Mouse (Mus musculus) ES-CJ7 (cell line): ENCODE measurements at regions not wholly inside any gene's neighbourhood (a gene's known extent, or its start where the extent isn't known, plus 50 kb on each side); places are given as distances from the start of the nearest gene placed in this dataset.
"Not testable (repeated sequence)": the region's sequence is repeated elsewhere in the genome, so short reads cannot be mapped to it uniquely, and the experiment has no call there.

Source experiments
- DNase-seq: peaks from one replicate; pipeline ENCODE4 v3.0.0; 2011; ENCODE audit warnings: low read depth, low spot score

- DNase-seq: no peak
Measured at GRCm38 (mm10) chr7:73608070-73608803, 66.6 kb upstream of the Chd2 start.

GRCm38 (mm10) chr7:73607450-73608005 is 65.9 kb upstream of the Chd2 start:
- DNase-seq: no peak

- peak; percentile 96 for DNase-seq
Measured at GRCm38 (mm10) chr7:73606677-73607449, 65.2 kb upstream of the Chd2 start.

- peak; percentile 74 for DNase-seq
Measured at GRCm38 (mm10) chr7:73604597-73604996, 63.0 kb upstream of the Chd2 start.

- peak; percentile 95 for DNase-seq
Measured at GRCm38 (mm10) chr7:73602815-73603551, 61.4 kb upstream of the Chd2 start.

- DNase-seq: peak; percentile 67
Measured at GRCm38 (mm10) chr7:73601336-73601735, 59.7 kb upstream of the Chd2 start.

GRCm38 (mm10) chr7:73600776-73601175 is 59.1 kb upstream of the Chd2 start:
- DNase-seq: no peak

- not testable (repeated sequence) for DNase-seq
Measured at GRCm38 (mm10) chr7:73600003-73600385, 58.4 kb upstream of the Chd2 start.

GRCm38 (mm10) chr7:73599354-73600002 is 57.8 kb upstream of the Chd2 start:
- DNase-seq: no peak

- no peak for DNase-seq
Measured at GRCm38 (mm10) chr7:73597968-73598367, 56.3 kb upstream of the Chd2 start.

GRCm38 (mm10) chr7:73596866-73597840 is 55.5 kb upstream of the Chd2 start:
- DNase-seq: no peak

- DNase-seq: no peak
Measured at GRCm38 (mm10) chr7:73596415-73596814, 54.8 kb upstream of the Chd2 start.

GRCm38 (mm10) chr7:73595860-73596259 is 54.2 kb upstream of the Chd2 start:
- no peak for DNase-seq

- peak; percentile 94 for DNase-seq
Measured at GRCm38 (mm10) chr7:73595140-73595825, 53.7 kb upstream of the Chd2 start.

GRCm38 (mm10) chr7:73594492-73595139 is 53.0 kb upstream of the Chd2 start:
- DNase-seq: no peak

GRCm38 (mm10) chr7:73593645-73594385 is 52.2 kb upstream of the Chd2 start:
- no peak for DNase-seq

GRCm38 (mm10) chr7:73592857-73593256 is 51.2 kb upstream of the Chd2 start:
- no peak for DNase-seq
